Mouse (Mus musculus) midbrain, embryonic 13.5 days (tissue): ENCODE data around the gene Fbxo40. TPM values are rescaled to one million over a fixed set of nuclear protein-coding genes. Genes with fewer than 3 reads are reported as not detected.

Experiments used
- ATAC-seq: fragments of 200-750 bp; cut with Nextera tagmentation; 2 replicates; pipeline ENCODE4 v1.8.0; 2017; ENCODE audit warnings: mild to moderate bottlenecking, moderate TSS enrichment, moderate library complexity
- H3K27ac ChIP-seq: fragments of 300-500 bp; sonication (generic); 2 replicates; pipeline ENCODE4 v1.5.1; 2015; ENCODE audit warnings: inconsistent platforms, mild to moderate bottlenecking, moderate library complexity
- H3K27me3 ChIP-seq: fragments of 300-500 bp; sonication (generic); 2 replicates; pipeline ENCODE4 v1.6.1; 2015; ENCODE audit warnings: mild to moderate bottlenecking, inconsistent platforms
- H3K36me3 ChIP-seq: fragments of 300-500 bp; sonication (generic); 2 replicates; pipeline ENCODE4 v1.6.1; 2015; ENCODE audit warnings: mild to moderate bottlenecking, inconsistent platforms
- H3K4me1 ChIP-seq: fragments of 300-500 bp; sonication (generic); replicated peaks from 2 replicates; pipeline ENCODE4 v1.6.1; 2015; ENCODE audit warnings: inconsistent platforms
- H3K4me2 ChIP-seq: fragments of 300-500 bp; sonication (generic); replicated peaks from 2 replicates; pipeline ENCODE4 v1.6.1; 2015; ENCODE audit warnings: moderate library complexity, mild to moderate bottlenecking, inconsistent platforms
- H3K4me3 ChIP-seq: fragments of 300-500 bp; sonication (generic); replicated peaks from 2 replicates; pipeline ENCODE4 v1.5.1; 2015; ENCODE audit warnings: mild to moderate bottlenecking, inconsistent platforms
- H3K9ac ChIP-seq: fragments of 300-500 bp; sonication (generic); replicated peaks from 2 replicates; pipeline ENCODE4 v1.6.1; 2015; ENCODE audit warnings: mild to moderate bottlenecking, inconsistent platforms
- H3K9me3 ChIP-seq: fragments of 300-500 bp; sonication (generic); 2 replicates; pipeline ENCODE4 v1.6.1; 2016; ENCODE audit warnings: mild to moderate bottlenecking, inconsistent platforms
- WGBS: fragments of 180-500 bp; shearing (Covaris S2); methylation state at CpG from one replicate; pipeline ENCODE4 v1.1.7; 2015; 5-methylcytosine and 5-hydroxymethylcytosine counted together
- polyA plus RNA-seq: library from polyadenylated mRNA; unstranded; fragments of >200 nt; fragmentation: Nextera tagmentation; extraction: Ambion mirVana; gene quantifications from 2 replicates; pipeline ENCODE4 v1.2.1, GENCODE M21; 2015

Fbxo40 gene
- polyA plus RNA-seq, 1 experiment from 2014 or later: not detected

DNA sequence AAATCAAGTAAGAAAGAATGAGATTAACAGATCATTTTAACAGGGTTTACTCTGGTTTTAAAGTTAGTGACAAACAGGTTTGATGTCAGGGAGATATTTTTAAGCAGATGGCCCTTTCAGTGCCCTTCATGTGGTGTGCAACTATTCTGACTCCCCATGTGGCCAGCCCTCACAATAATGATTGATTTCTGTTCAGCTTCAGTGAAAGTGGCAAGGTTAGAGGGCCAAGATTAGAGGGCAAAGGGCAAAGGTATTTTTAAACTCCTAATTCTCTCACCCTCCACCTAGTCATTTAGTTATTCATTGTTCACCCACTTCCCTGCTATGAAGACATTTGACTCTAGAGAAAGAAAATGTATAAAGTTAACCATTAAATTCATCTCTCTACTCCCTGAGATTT is 2.2 kb downstream of the Fbxo40 start:
- Histone ChIP-seq H3K4me2 (no peak overlapping the region), H3K27ac (no peak overlapping the region), H3K27me3 (no peaks in the 10 kb centered on the region), H3K36me3 (no peaks in the 10 kb centered on the region), H3K4me3 (no peak overlapping the region), H3K4me1 (no peaks in the 10 kb centered on the region), H3K9me3 (no peaks in the 10 kb centered on the region), H3K9ac (no peak overlapping the region)
- no peak for ATAC-seq

DNA sequence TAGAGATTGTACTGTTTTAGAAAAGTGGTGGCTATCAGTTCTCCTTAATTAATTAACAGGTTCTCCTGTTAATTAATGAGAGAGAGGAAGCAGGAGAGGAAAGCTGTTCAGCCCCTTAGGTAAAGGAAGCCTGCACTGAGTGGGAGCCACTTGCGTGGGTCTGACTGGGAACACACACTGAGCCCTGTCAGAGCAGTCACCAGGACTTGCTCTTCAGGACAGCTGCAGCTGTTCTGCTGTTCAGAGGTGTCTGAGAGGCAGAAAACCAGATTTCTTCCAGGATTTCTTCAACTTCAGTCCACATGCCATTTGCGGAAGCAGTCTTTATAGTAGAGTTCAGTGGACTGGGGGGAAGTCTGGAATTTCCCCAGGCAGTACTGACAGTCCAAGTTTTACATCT is 2.9 kb downstream of the Fbxo40 start:
- Histone ChIP-seq H3K9ac (no peak overlapping the region), H3K27ac (no peak overlapping the region), H3K27me3 (no peaks in the 10 kb centered on the region), H3K4me1 (no peaks in the 10 kb centered on the region), H3K4me3 (no peak overlapping the region), H3K4me2 (no peak overlapping the region), H3K9me3 (no peaks in the 10 kb centered on the region), H3K36me3 (no peaks in the 10 kb centered on the region)
- ATAC-seq: no peak
- WGBS: 78% methylated on average over 2 of the region's 2 CpGs

DNA sequence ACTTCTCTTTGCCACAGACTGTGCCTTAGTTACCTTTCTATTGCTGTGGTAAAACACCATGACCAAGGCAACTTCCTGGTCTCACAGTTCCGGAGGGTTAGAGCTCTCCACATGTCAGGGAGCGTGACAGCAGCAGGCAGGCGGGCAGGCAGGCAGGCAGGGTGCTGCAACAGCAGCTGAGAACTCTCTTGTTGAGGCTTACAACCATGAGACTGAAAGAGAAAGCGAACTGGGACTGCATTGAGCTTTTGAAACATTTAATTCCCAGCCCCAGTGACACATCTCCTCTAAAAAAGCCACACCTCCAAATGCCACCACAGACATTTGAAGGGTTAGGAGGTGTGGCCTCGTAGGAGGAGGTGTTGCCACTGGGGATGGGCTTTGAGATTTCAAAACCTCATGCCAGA is 4.6 kb downstream of the Fbxo40 start:
- no peaks in the 10 kb centered on the region for H3K36me3 ChIP-seq
- H3K27me3 ChIP-seq: no peaks in the 10 kb centered on the region
- H3K4me1 ChIP-seq: no peaks in the 10 kb centered on the region
- H3K4me3 ChIP-seq: no peak overlapping the region
- H3K4me2 ChIP-seq: no peak overlapping the region
- no peak overlapping the region for H3K27ac ChIP-seq
- H3K9ac ChIP-seq: no peak overlapping the region
- WGBS: 65% methylated on average over 5 of the region's 5 CpGs
- H3K9me3 ChIP-seq: no peaks in the 10 kb centered on the region
- no peak for ATAC-seq

DNA sequence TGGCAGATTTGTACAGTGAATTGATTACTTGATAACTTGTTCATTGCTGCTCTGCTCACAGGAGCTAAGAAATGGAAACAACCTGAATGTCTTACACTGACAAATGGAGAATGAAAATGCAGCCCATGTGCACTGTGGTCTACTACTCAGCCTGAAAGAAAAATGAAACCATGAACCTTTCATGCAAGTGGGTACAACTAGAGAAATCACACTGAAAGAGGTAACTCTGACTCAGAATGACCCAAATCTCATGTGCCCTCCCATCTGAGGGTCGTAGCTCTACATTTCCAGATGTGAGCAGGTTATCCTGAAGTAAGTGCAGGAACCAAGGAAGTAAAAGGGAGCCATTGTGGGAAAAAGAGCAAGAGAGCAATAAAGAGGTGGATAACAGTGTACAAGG is 6.5 kb downstream of the Fbxo40 start:
- ATAC-seq: no peak
- no peaks in the 10 kb centered on the region for H3K4me1 ChIP-seq
- WGBS: 83% methylated on average over 1 of the region's 1 CpGs
- no peaks in the 10 kb centered on the region for H3K27me3 ChIP-seq
- H3K4me2 ChIP-seq: no peak overlapping the region
- no peaks in the 10 kb centered on the region for H3K9me3 ChIP-seq
- no peaks in the 10 kb centered on the region for H3K36me3 ChIP-seq
- H3K27ac ChIP-seq: no peak overlapping the region
- H3K9ac ChIP-seq: no peak overlapping the region
- H3K4me3 ChIP-seq: no peak overlapping the region

DNA sequence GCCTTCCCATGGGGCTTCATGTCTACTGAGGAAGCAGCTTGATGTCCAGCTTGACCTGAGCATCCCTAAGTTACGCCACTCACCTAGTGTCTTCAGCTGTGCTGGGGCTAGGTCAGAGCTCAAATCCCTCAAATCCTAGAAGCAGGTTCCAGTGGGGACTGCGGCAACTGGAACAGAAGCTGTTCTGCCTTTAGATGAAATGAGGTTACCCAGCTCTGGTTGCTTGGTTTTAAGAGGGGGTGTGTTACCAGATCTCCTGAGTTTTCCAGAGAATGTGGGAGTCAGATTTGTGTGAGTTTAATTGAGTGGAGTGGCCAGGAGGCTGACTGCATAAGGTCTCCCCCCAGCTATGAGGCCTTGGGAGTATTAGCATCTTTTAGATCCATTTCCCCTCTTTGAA is 11.1 kb downstream of the Fbxo40 start:
- no peaks in the 10 kb centered on the region for H3K9me3 ChIP-seq

DNA sequence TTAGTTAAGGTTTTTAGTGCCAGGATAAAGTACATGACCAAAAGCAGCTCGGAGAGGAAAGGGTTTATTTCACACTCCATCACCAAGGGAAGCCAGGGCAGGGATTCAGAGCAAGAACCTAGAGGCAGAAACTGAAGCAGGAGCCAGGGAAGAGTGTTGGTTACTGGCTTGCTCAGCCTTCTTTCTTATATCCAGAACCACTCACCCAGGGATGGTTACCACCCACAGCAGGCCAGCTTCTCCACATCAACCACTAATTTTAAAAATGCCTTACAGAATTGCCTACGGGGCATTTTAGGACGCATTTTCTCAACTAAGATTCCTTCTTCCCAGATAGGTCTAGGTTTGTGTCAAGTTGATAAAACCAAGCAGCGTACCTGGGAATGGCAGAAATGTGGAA is 26.9 kb downstream of the Fbxo40 start:
- Histone ChIP-seq H3K4me1 (no peaks in the 10 kb centered on the region), H3K27ac (no peak overlapping the region), H3K4me3 (no peak overlapping the region), H3K36me3 (no peaks in the 10 kb centered on the region), H3K4me2 (no peak overlapping the region), H3K27me3 (no peaks in the 10 kb centered on the region), H3K9me3 (no peaks in the 10 kb centered on the region), H3K9ac (no peak overlapping the region)
- no peak for ATAC-seq
- WGBS: 86% methylated on average over 4 of the region's 4 CpGs

More for the DNA sequence above, 11.1 kb downstream of the Fbxo40 start:
- Histone ChIP-seq H3K27ac (no peak overlapping the region), H3K36me3 (no peaks in the 10 kb centered on the region), H3K27me3 (no peaks in the 10 kb centered on the region), H3K4me2 (no peak overlapping the region), H3K4me3 (no peak overlapping the region), H3K9ac (no peak overlapping the region), H3K4me1 (no peaks in the 10 kb centered on the region)
- no peak for ATAC-seq
- WGBS: 82% methylated on average over 2 of the region's 2 CpGs

DNA sequence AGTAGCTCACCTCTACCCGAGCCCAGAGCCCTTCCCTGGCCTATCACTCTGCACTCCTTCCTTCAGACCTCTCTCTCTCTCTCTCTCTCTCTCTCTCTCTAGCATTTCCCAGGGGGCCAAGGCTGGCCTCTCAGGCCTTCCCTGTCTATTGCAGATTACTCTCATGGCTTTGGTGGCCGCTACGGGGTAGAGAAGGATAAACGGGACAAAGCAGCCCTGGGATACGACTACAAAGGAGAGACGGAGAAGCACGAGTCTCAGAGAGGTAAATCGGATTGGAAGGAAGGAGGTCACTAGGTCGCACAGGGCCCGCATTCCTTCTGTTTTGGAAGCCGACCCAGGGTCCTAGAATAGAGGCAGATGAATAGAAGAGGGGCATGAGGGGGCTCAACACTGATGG is 35.2 kb downstream of the Fbxo40 start:
- no peaks in the 10 kb centered on the region for H3K4me1 ChIP-seq
- H3K36me3 ChIP-seq: no peaks in the 10 kb centered on the region
- no peak overlapping the region for H3K27ac ChIP-seq
- no peak overlapping the region for H3K4me3 ChIP-seq
- 9% methylated on average over 11 of the region's 11 CpGs for WGBS
- no peak for ATAC-seq
- no peaks in the 10 kb centered on the region for H3K27me3 ChIP-seq
- no peaks in the 10 kb centered on the region for H3K9me3 ChIP-seq
- no peak overlapping the region for H3K4me2 ChIP-seq
- H3K9ac ChIP-seq: no peak overlapping the region

DNA sequence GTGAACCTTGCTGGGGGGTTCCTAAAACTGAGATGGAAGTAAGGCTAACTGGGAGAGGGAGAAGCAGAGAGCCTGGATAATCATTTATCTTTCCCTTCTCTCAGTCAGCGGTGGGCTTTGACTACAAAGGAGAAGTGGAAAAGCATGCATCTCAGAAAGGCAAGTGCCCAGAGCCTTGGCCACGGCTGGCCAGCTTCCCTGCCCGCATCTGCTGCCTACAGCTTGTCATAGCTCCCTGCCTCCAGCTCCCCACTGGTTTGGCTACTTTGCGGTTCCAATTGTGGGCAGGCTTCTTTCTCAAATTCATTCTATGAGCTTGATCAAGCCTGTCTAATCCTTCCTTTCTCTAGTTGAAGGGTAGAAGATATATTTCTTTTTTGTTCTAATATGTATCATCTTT is 39.2 kb downstream of the Fbxo40 start:
- no peaks in the 10 kb centered on the region for H3K36me3 ChIP-seq
- H3K9ac ChIP-seq: no peak overlapping the region
- H3K4me3 ChIP-seq: no peak overlapping the region
- no peak overlapping the region for H3K27ac ChIP-seq
- WGBS: 11% methylated on average over 4 of the region's 4 CpGs
- ATAC-seq: no peak
- H3K27me3 ChIP-seq: no peaks in the 10 kb centered on the region
- no peaks in the 10 kb centered on the region for H3K9me3 ChIP-seq
- no peak overlapping the region for H3K4me2 ChIP-seq
- no peaks in the 10 kb centered on the region for H3K4me1 ChIP-seq

DNA sequence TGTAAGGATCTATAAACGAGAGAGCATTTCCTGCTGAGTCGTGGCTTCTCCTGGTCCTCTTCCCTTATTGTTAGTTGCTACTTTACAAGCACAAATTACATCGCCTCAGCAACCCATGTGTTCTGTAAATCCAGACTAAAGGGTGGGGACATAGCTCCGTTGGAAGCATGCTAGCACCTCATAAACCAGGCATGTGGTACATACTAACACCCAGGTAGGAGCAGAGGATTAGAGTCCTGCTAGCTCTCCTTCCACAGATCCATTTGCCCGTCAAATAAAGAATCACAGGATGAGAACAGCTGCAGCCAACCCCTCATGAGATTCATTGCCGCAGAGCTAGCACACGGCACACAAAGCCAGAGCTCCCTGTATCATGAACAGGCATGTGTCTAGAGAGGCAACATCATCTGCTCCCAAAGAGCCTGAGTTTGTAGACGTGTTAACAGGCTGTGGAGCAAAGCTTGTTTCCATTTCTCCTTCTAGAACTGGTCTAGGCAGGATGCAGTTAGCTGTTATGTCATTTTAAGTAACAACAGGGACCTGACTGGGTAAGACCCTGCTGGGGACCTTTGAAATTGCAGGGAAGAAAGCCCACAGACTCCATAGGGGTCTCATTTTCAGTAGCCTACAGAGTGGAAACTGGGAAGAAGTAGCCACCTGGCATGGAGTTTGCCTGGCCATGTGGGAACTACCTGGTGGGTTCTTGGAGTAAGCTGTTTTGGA is 40.5 kb downstream of the Fbxo40 start:
- WGBS: 70% methylated on average over 8 of the region's 8 CpGs

DNA sequence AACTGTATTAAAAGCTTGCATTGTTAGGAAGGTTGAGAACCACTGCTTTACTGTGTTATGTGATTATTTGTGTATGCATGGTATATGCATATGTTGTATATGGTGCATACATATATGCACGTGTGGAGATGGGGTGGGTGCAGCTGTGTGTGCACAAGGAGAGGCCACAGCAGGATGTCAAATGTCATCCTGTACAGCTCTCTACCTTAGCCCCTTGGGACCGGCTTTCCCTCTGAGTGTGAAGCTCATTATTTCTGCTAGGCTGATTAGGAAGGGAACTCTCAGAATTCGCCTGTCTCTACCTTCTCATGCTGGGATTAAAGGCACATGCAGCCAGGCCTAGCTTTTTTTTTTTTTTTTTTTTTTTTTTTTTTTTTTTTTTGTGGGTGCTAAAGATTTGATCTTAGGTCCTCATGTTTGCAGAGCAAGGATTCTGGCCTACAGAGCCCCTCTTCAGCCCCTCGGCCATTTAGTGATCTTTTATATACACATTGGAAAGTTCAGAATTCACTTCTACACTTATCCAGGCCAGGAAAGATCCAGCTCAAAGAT is 42.5 kb downstream of the Fbxo40 start:
- H3K9ac ChIP-seq: no peak overlapping the region
- ATAC-seq: no peak
- H3K4me2 ChIP-seq: no peak overlapping the region
- H3K4me1 ChIP-seq: peaks cover 8% of the 10 kb centered on the region
- H3K27ac ChIP-seq: no peak overlapping the region
- H3K27me3 ChIP-seq: no peaks in the 10 kb centered on the region
- no peaks in the 10 kb centered on the region for H3K9me3 ChIP-seq
- no peaks in the 10 kb centered on the region for H3K36me3 ChIP-seq
- H3K4me3 ChIP-seq: no peak overlapping the region
- 58% methylated on average over 4 of the region's 4 CpGs for WGBS

More for the DNA sequence above, 40.5 kb downstream of the Fbxo40 start:
- no peaks in the 10 kb centered on the region for H3K36me3 ChIP-seq
- no peak overlapping the region for H3K9ac ChIP-seq
- H3K27me3 ChIP-seq: no peaks in the 10 kb centered on the region
- H3K4me3 ChIP-seq: no peak overlapping the region
- H3K9me3 ChIP-seq: no peaks in the 10 kb centered on the region
- H3K27ac ChIP-seq: no peak overlapping the region
- ATAC-seq: no peak
- peaks cover 6% of the 10 kb centered on the region for H3K4me1 ChIP-seq
- no peak overlapping the region for H3K4me2 ChIP-seq

DNA sequence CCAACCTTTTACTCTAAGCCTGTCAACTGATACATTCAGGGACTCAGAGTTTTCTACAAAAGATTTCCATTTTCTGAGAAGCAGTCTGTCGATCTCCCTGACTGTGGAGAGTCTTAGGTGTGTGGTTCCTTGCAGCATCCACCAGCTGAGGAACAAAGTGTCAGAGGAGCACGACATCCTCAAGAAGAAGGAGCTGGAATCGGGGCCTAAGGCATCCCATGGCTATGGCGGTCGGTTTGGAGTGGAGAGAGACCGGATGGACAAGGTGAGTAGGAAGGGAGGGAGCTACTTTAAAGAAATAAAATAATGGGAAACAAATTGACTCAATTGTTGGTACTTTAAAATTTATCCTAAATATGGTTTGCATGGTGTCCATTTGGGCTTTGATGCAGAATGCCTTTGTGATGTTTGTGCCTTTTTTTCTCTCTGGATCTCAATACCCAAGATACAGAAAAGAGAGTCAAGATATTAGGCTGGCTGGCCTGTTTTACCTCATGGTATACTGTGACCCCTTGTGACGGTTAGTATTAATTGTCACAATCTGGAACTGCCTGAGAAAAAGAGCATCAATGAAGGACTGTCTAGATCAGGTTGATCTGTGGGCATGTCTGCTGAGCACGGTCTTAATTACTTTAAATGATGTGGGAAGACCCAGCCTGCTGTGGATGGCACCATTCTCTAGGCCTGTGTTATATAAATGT is 43.7 kb downstream of the Fbxo40 start:
- no peak for ATAC-seq
- peaks cover 8% of the 10 kb centered on the region for H3K4me1 ChIP-seq
- H3K27ac ChIP-seq: no peak overlapping the region
- no peak overlapping the region for H3K4me3 ChIP-seq
- no peak overlapping the region for H3K9ac ChIP-seq
- H3K36me3 ChIP-seq: no peaks in the 10 kb centered on the region
- H3K27me3 ChIP-seq: no peaks in the 10 kb centered on the region
- no peaks in the 10 kb centered on the region for H3K9me3 ChIP-seq
- H3K4me2 ChIP-seq: no peak overlapping the region
- WGBS: 86% methylated on average over 8 of the region's 8 CpGs

DNA sequence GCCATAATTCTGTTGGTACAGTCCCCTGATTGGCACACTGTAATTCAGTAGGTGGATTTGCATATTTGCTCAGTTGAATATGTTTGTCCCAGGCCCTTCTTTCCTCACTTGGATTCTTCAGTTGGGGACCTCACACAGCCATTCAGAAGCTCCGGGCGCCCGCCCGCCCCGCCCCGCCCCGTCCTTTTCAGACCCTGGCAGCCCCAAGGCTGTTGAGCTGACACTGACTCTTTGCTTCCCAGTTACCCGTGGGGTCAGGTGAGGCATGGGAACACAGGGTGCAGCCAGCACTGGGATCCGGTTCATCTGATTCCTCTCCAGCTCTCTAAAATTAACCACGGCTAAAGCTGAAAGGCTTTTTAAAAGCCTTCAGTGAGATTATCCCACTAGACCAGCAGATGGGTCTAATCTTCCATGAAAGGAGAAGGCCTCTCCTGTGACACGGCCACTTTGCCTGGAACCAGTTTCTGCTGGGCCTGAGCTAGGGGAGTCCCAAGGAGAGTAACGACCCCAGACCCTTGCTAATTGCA is 45.3 kb downstream of the Fbxo40 start:
- Histone ChIP-seq H3K4me2 (0 out of 2 replicates have a peak overlapping the region, but pooled peaks have one; percentile 19), H3K4me1 (peaks cover 8% of the 10 kb centered on the region), H3K4me3 (no peak overlapping the region), H3K36me3 (no peaks in the 10 kb centered on the region), H3K27ac (peak overlapping the region; percentile 1; the same call in 1 of the 2 replicates), H3K27me3 (no peaks in the 10 kb centered on the region), H3K9ac (no peak overlapping the region), H3K9me3 (no peaks in the 10 kb centered on the region)
- peak; percentile 88 for ATAC-seq
- 6% methylated on average over 12 of the region's 12 CpGs for WGBS
